Mouse (Mus musculus) 3T3-L1 (cell line): ENCODE data around the gene Clmn.

Experiments
- DNase-seq: peaks from one replicate; pipeline ENCODE4 v3.0.0-alpha.2; 2015; ENCODE audit warnings: low read depth, low spot score

Clmn gene

GRCm38 (mm10) chr12:104880367-104880766 is 15.5 kb upstream of the Clmn start:
- DNase-seq, result no peak

GRCm38 (mm10) chr12:104879577-104879989 is 14.7 kb upstream of the Clmn start:
- DNase-seq, result no peak

- no peak for DNase-seq
These were observed 11.2 kb upstream of the Clmn start for GRCm38 (mm10) chr12:104876053-104876452.

- no peak for DNase-seq
These were observed 7.1 kb upstream of the Clmn start for GRCm38 (mm10) chr12:104871987-104872386.

GRCm38 (mm10) chr12:104869737-104870136 is 4.9 kb upstream of the Clmn start:
- DNase-seq, result no peak

GRCm38 (mm10) chr12:104868430-104868829 is 3.6 kb upstream of the Clmn start:
- DNase-seq, result no peak

GRCm38 (mm10) chr12:104867851-104868250 is 3.0 kb upstream of the Clmn start:
- DNase-seq, result no peak

- DNase-seq, result no peak
These were observed 275 bp upstream of the Clmn start for GRCm38 (mm10) chr12:104865166-104865535.

- no peak for DNase-seq
These were observed 1.2 kb downstream of the Clmn start for GRCm38 (mm10) chr12:104863653-104864052.

GRCm38 (mm10) chr12:104859140-104859539 is 5.7 kb downstream of the Clmn start:
- DNase-seq, result no peak

- no peak for DNase-seq
These were observed 6.1 kb downstream of the Clmn start for GRCm38 (mm10) chr12:104858732-104859131.

- DNase-seq, result no peak
These were observed 7.3 kb downstream of the Clmn start for GRCm38 (mm10) chr12:104857614-104858013.

GRCm38 (mm10) chr12:104856540-104856939 is 8.3 kb downstream of the Clmn start:
- no peak for DNase-seq

GRCm38 (mm10) chr12:104855548-104855947 is 9.3 kb downstream of the Clmn start:
- DNase-seq, result no peak

GRCm38 (mm10) chr12:104854826-104855225 is 10.1 kb downstream of the Clmn start:
- no peak for DNase-seq

- DNase-seq, result no peak
These were observed 11.5 kb downstream of the Clmn start for GRCm38 (mm10) chr12:104853374-104853773.

- DNase-seq, result no peak
These were observed 13.0 kb downstream of the Clmn start for GRCm38 (mm10) chr12:104851711-104852508.

GRCm38 (mm10) chr12:104850119-104850518 is 14.8 kb downstream of the Clmn start:
- DNase-seq, result no peak

- DNase-seq, result no peak
These were observed 16.2 kb downstream of the Clmn start for GRCm38 (mm10) chr12:104848667-104849066.

- DNase-seq, result no peak
These were observed 17.6 kb downstream of the Clmn start for GRCm38 (mm10) chr12:104847227-104847626.

GRCm38 (mm10) chr12:104845707-104846106 is 19.2 kb downstream of the Clmn start:
- no peak for DNase-seq

GRCm38 (mm10) chr12:104844989-104845388 is 19.9 kb downstream of the Clmn start:
- no peak for DNase-seq

- DNase-seq, result no peak
These were observed 20.6 kb downstream of the Clmn start for GRCm38 (mm10) chr12:104844279-104844678.

GRCm38 (mm10) chr12:104841256-104841655 is 23.6 kb downstream of the Clmn start:
- DNase-seq, result no peak
